Mouse (Mus musculus): ENCODE data around the gene Lypd6b. TPM values are rescaled to one million over a fixed set of nuclear protein-coding genes. Genes with fewer than 3 reads are reported as not detected.

Gene Lypd6b
- total and polyA plus RNA-seq, 2 experiments from 2014 or later: 0.11 to 0.38 TPM

- no peak overlapping the region for H3K4me2 ChIP-seq (ENCODE audit: low read depth, low read length)
- H3K27me3 ChIP-seq (ENCODE audit: control insufficient read depth, insufficient read depth, low read length): 0 out of 2 replicates have a peak, but pooled peaks cover 5% of the 10 kb centered on the region
- DNase-seq (ENCODE audit: low spot score): no peak
- H3K4me1 ChIP-seq (ENCODE audit: control insufficient read depth, insufficient read depth): no peaks in the 10 kb centered on the region
- H3K27ac ChIP-seq (ENCODE audit: low read depth): no peak overlapping the region
- ATAC-seq (ENCODE audit: insufficient read depth, low read depth): no peak
- H3K4me3 ChIP-seq (ENCODE audit: low read depth, low read length): no peak overlapping the region
- WGBS: 28% methylated on average over 10 of the region's 12 CpGs
- H3K9me3 ChIP-seq (replicated peaks; ENCODE audit: control insufficient read depth, low read length): no peaks in the 10 kb centered on the region
- TF ChIP-seq CTCF (IDR thresholded peaks at IDR 0.05; ENCODE audit: low read depth) (no peak), EP300 (IDR thresholded peaks at IDR 0.05; ENCODE audit: low read depth) (no peak)
- H3K36me3 ChIP-seq (replicated peaks; ENCODE audit: control insufficient read depth, insufficient read depth, low read length): no peaks in the 10 kb centered on the region
- no peak overlapping the region for H3K9ac ChIP-seq (replicated peaks; ENCODE audit: low read depth, low read length)
Measured at GRCm38 (mm10) chr2:49860969-49861592, 73.6 kb downstream of the Lypd6b start.

- Histone ChIP-seq H3K4me2 (ENCODE audit: low read depth, low read length) (no peak overlapping the region), H3K4me1 (ENCODE audit: control insufficient read depth, insufficient read depth) (no peaks in the 10 kb centered on the region)
- WGBS: 46% methylated on average over 8 of the region's 8 CpGs
Measured at GRCm38 (mm10) chr2:49861658-49862057, 74.2 kb downstream of the Lypd6b start.

GRCm38 (mm10) chr2:49868116-49868858 is 80.8 kb downstream of the Lypd6b start:
- H3K9me3 ChIP-seq (replicated peaks; ENCODE audit: control insufficient read depth, low read length): no peaks in the 10 kb centered on the region
- TF ChIP-seq CTCF (IDR thresholded peaks at IDR 0.05; ENCODE audit: low read depth): no peak
- no peak for TF ChIP-seq EP300 (IDR thresholded peaks at IDR 0.05; ENCODE audit: low read depth)
- 81% methylated on average over 9 of the region's 9 CpGs for WGBS
- H3K27ac ChIP-seq (ENCODE audit: low read depth): no peak overlapping the region
- H3K36me3 ChIP-seq (replicated peaks; ENCODE audit: control insufficient read depth, insufficient read depth, low read length): no peaks in the 10 kb centered on the region
- H3K9ac ChIP-seq (replicated peaks; ENCODE audit: low read depth, low read length): no peak overlapping the region
- H3K4me2 ChIP-seq (ENCODE audit: low read depth, low read length): no peak overlapping the region
- no peak for DNase-seq (ENCODE audit: low spot score)
- H3K4me3 ChIP-seq (ENCODE audit: low read depth, low read length): no peak overlapping the region
- ATAC-seq (ENCODE audit: insufficient read depth, low read depth): no peak
- H3K27me3 ChIP-seq (ENCODE audit: control insufficient read depth, insufficient read depth, low read length): no peaks in the 10 kb centered on the region
- H3K4me1 ChIP-seq (ENCODE audit: control insufficient read depth, insufficient read depth): no peaks in the 10 kb centered on the region

More at GRCm38 (mm10) chr2:49861658-49862057, 74.2 kb downstream of the Lypd6b start:
- Histone ChIP-seq H3K9me3 (replicated peaks; ENCODE audit: control insufficient read depth, low read length) (no peaks in the 10 kb centered on the region), H3K36me3 (replicated peaks; ENCODE audit: control insufficient read depth, insufficient read depth, low read length) (no peaks in the 10 kb centered on the region), H3K4me3 (ENCODE audit: low read depth, low read length) (no peak overlapping the region), H3K27me3 (ENCODE audit: control insufficient read depth, insufficient read depth, low read length) (0 out of 2 replicates have a peak, but pooled peaks cover 5% of the 10 kb centered on the region), H3K27ac (ENCODE audit: low read depth) (no peak overlapping the region), H3K9ac (replicated peaks; ENCODE audit: low read depth, low read length) (no peak overlapping the region)
- no peak for ATAC-seq (ENCODE audit: insufficient read depth, low read depth)
- TF ChIP-seq EP300 (IDR thresholded peaks at IDR 0.05; ENCODE audit: low read depth): no peak
- no peak for DNase-seq (ENCODE audit: low spot score)

GRCm38 (mm10) chr2:49869044-49869443 is 81.6 kb downstream of the Lypd6b start:
- 82% methylated on average over 7 of the region's 7 CpGs for WGBS
- H3K36me3 ChIP-seq (replicated peaks; ENCODE audit: control insufficient read depth, insufficient read depth, low read length): no peaks in the 10 kb centered on the region
- no peak for ATAC-seq (ENCODE audit: insufficient read depth, low read depth)

GRCm38 (mm10) chr2:49869782-49870514 is 82.5 kb downstream of the Lypd6b start:
- WGBS: 72% methylated on average over 10 of the region's 10 CpGs
- H3K9ac ChIP-seq (replicated peaks; ENCODE audit: low read depth, low read length): no peak overlapping the region

More at GRCm38 (mm10) chr2:49869044-49869443, 81.6 kb downstream of the Lypd6b start:
- no peak for DNase-seq (ENCODE audit: low spot score)
- H3K4me2 ChIP-seq (ENCODE audit: low read depth, low read length): no peak overlapping the region
- H3K9ac ChIP-seq (replicated peaks; ENCODE audit: low read depth, low read length): no peak overlapping the region
- H3K9me3 ChIP-seq (replicated peaks; ENCODE audit: control insufficient read depth, low read length): no peaks in the 10 kb centered on the region
- no peak overlapping the region for H3K27ac ChIP-seq (ENCODE audit: low read depth)
- H3K27me3 ChIP-seq (ENCODE audit: control insufficient read depth, insufficient read depth, low read length): no peaks in the 10 kb centered on the region
- H3K4me3 ChIP-seq (ENCODE audit: low read depth, low read length): no peak overlapping the region
- H3K4me1 ChIP-seq (ENCODE audit: control insufficient read depth, insufficient read depth): no peaks in the 10 kb centered on the region
- TF ChIP-seq EP300 (IDR thresholded peaks at IDR 0.05; ENCODE audit: low read depth) (no peak), CTCF (IDR thresholded peaks at IDR 0.05; ENCODE audit: low read depth) (no peak)

More at GRCm38 (mm10) chr2:49869782-49870514, 82.5 kb downstream of the Lypd6b start:
- Histone ChIP-seq H3K4me3 (ENCODE audit: low read depth, low read length) (no peak overlapping the region), H3K27me3 (ENCODE audit: control insufficient read depth, insufficient read depth, low read length) (no peaks in the 10 kb centered on the region), H3K27ac (ENCODE audit: low read depth) (no peak overlapping the region), H3K36me3 (replicated peaks; ENCODE audit: control insufficient read depth, insufficient read depth, low read length) (no peaks in the 10 kb centered on the region), H3K4me2 (ENCODE audit: low read depth, low read length) (no peak overlapping the region), H3K9me3 (replicated peaks; ENCODE audit: control insufficient read depth, low read length) (no peaks in the 10 kb centered on the region), H3K4me1 (ENCODE audit: control insufficient read depth, insufficient read depth) (no peaks in the 10 kb centered on the region)
- DNase-seq (ENCODE audit: low spot score) (no peak), ATAC-seq (ENCODE audit: insufficient read depth, low read depth) (no peak)
- no peak for TF ChIP-seq EP300 (IDR thresholded peaks at IDR 0.05; ENCODE audit: low read depth)
- TF ChIP-seq CTCF (IDR thresholded peaks at IDR 0.05; ENCODE audit: low read depth): no peak

Measured in heart, postnatal 0 days (tissue).